Mouse (Mus musculus) MEL (cell line): ENCODE results near the gene Ubtd2.
A peak's percentile ranks its signal among the peaks of the same experiment; 100 is the strongest.

Source experiments
- BHLHE40 ChIP-seq: IDR thresholded peaks from 2 replicates; pipeline ENCODE4 v1.6.1; 2012; ENCODE audit warnings: low read depth, mild to moderate bottlenecking, inconsistent platforms, low read length, improper control_type of control experiment, borderline replicate concordance
- CHD2 ChIP-seq: IDR thresholded peaks from 2 replicates; pipeline ENCODE4 v1.6.1; 2011; ENCODE audit warnings: low read length, improper control_type of control experiment
- CTCF ChIP-seq, 3 experiments: IDR thresholded peaks in 2 of 3; conservative IDR thresholded peaks in 1 of 3; 2 replicates each; pipeline ENCODE4 v1.5.1; 2011 to 2012; ENCODE audit warnings: low read length in 3 of 3, low read depth in 2 of 3, mild to moderate bottlenecking in 2 of 3, improper control_type of control experiment in 1 of 3, inconsistent platforms in 1 of 3, mixed read lengths in 1 of 3, moderate library complexity in 1 of 3; ENCODE audit not compliant: control insufficient read depth in 1 of 3, insufficient read depth in 1 of 3, poor library complexity in 1 of 3, severe bottlenecking in 1 of 3
- ELF1 ChIP-seq: IDR thresholded peaks from 2 replicates; pipeline ENCODE4 v1.6.1; 2014; ENCODE audit warnings: low read depth, mild to moderate bottlenecking, inconsistent platforms, low read length, improper control_type of control experiment, moderate library complexity
- EP300 ChIP-seq, 2 experiments: IDR thresholded peaks; 2 replicates each; pipeline ENCODE4 v1.6.1; 2011; ENCODE audit warnings: improper control_type of control experiment in 2 of 2, low read length in 2 of 2, low read depth in 1 of 2, mild to moderate bottlenecking in 1 of 2
- KAT2A ChIP-seq: conservative IDR thresholded peaks from 2 replicates; pipeline ENCODE4 v1.6.1; 2012; ENCODE audit warnings: low read depth, low read length, improper control_type of control experiment, inconsistent platforms
- MAZ ChIP-seq: IDR thresholded peaks from 2 replicates; pipeline ENCODE4 v1.6.1; 2012; ENCODE audit warnings: low read depth, mild to moderate bottlenecking, inconsistent platforms, low read length, improper control_type of control experiment
- POLR2A ChIP-seq, 2 experiments: IDR thresholded peaks; 2 replicates each; pipeline ENCODE4 v1.6.1; 2011 to 2012; ENCODE audit warnings: low read length in 2 of 2, mild to moderate bottlenecking in 2 of 2, control low read depth in 1 of 2, improper control_type of control experiment in 1 of 2, low read depth in 1 of 2, moderate library complexity in 1 of 2; ENCODE audit not compliant: control insufficient read depth in 1 of 2, insufficient read depth in 1 of 2, poor library complexity in 1 of 2
- SMC3 ChIP-seq: IDR thresholded peaks from 2 replicates; pipeline ENCODE4 v1.6.1; 2011; ENCODE audit warnings: low read depth, low read length, improper control_type of control experiment
- TCF12 ChIP-seq: IDR thresholded peaks from 2 replicates; pipeline ENCODE4 v1.6.1; 2014; ENCODE audit warnings: low read depth, mild to moderate bottlenecking, inconsistent platforms, low read length, improper control_type of control experiment, moderate library complexity

DNA sequence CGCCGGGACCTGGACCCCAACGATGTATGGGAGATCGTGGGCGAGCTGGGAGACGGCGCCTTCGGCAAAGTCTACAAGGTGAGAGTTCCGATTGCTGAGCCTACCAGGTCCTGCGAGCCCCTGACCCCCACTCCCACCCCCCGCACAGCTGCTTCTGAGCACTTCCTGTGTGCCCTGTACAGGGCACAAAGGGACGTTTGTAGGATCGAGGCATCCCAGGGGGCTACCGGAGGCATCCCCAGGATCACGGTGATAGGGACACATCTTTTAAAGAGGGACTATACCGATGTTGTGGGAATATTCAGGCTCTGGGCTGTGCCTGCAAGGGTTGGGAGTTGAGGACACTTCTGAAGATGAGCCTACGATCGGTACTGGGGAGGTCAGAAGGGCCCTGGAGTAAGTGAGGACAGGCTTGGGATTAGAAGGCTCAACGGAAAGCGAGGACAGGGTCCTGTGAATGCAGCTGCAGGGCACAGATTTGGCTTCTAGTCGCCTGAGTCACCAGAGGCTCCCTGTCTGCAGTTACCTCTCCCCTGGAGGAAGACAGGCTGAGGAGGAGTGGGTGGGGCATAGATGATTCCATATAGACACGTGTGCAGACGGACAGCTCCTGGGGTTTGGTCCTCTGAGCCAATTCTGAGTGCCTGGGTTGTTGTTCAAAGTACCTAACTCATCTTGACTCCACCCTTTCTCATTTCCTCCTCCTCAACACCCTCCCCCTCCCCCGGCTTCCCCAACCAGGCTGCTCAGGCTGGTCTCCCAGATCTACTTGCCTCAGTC, 78.5 kb downstream of the Ubtd2 start:
- TF ChIP-seq MAZ (peak; percentile 54; the same call in 1 of the 2 replicates), CTCF (IDR thresholded peaks at IDR 0.05 in 2 of 3, conservative IDR thresholded peaks at IDR 0.05 in 1 of 3; ENCODE audit: control insufficient read depth in 1 of 3, insufficient read depth in 1 of 3, low read depth in 2 of 3, low read length in 3 of 3, poor library complexity in 1 of 3, severe bottlenecking in 1 of 3) (no peak), POLR2A (IDR thresholded peaks at IDR 0.05; ENCODE audit: control insufficient read depth in 1 of 2, insufficient read depth in 1 of 2, low read depth in 1 of 2, low read length in 2 of 2, poor library complexity in 1 of 2) (peak in 1 of 2 experiments; percentile 25; a peak in 1 of 4 replicates), TCF12 (no peak), SMC3 (no peak), KAT2A (no peak), CHD2 (no peak), ELF1 (0 out of 2 replicates have a peak, but pooled peaks have one; percentile 22), EP300 (IDR thresholded peaks at IDR 0.05; ENCODE audit: low read depth in 1 of 2, low read length in 2 of 2) (no peak), BHLHE40 (peak; percentile 40; the same call in 1 of the 2 replicates)
